Mouse (Mus musculus): ENCODE data around the gene Qdpr.
A peak's percentile ranks its signal among the peaks of the same experiment; 100 is the strongest.
"Not testable (repeated sequence)": the region's sequence is repeated elsewhere in the genome, so short reads cannot be mapped to it uniquely, and the experiment has no call there.

Gene Qdpr

GRCm38 (mm10) chr5:45453451-45453850, 3.4 kb upstream of the Qdpr start, which contains the start of gene Clrn2:
Gene Clrn2 (plus strand): TSS chr5:45453751.
- no peak for DNase-seq (ENCODE audit: inconsistent ontology term)

GRCm38 (mm10) chr5:45449206-45449605, 830 bp downstream of the Qdpr start:
- DNase-seq (ENCODE audit: inconsistent ontology term): no peak

GRCm38 (mm10) chr5:45448676-45449075, 1.4 kb downstream of the Qdpr start:
- no peak for DNase-seq (ENCODE audit: inconsistent ontology term)

GRCm38 (mm10) chr5:45444130-45444832, 5.8 kb downstream of the Qdpr start:
- DNase-seq (ENCODE audit: inconsistent ontology term): no peak

- DNase-seq (ENCODE audit: inconsistent ontology term): no peak
These were observed 8.3 kb downstream of the Qdpr start for GRCm38 (mm10) chr5:45441745-45442144.

GRCm38 (mm10) chr5:45441124-45441523, 8.9 kb downstream of the Qdpr start:
- no peak for DNase-seq (ENCODE audit: inconsistent ontology term)

GRCm38 (mm10) chr5:45438301-45438700, 11.7 kb downstream of the Qdpr start:
- no peak for DNase-seq (ENCODE audit: inconsistent ontology term)

- DNase-seq (ENCODE audit: inconsistent ontology term): no peak
These were observed 12.2 kb downstream of the Qdpr start for GRCm38 (mm10) chr5:45437826-45438225.

- no peak for DNase-seq (ENCODE audit: inconsistent ontology term)
These were observed 13.8 kb downstream of the Qdpr start for GRCm38 (mm10) chr5:45435967-45436950.

GRCm38 (mm10) chr5:45427891-45428290, 22.1 kb downstream of the Qdpr start:
- DNase-seq (ENCODE audit: inconsistent ontology term): no peak

GRCm38 (mm10) chr5:45426416-45427034, 23.5 kb downstream of the Qdpr start:
- DNase-seq (ENCODE audit: inconsistent ontology term): no peak

- DNase-seq (ENCODE audit: inconsistent ontology term): not testable (repeated sequence)
These were observed 24.3 kb downstream of the Qdpr start for GRCm38 (mm10) chr5:45425771-45426170.

GRCm38 (mm10) chr5:45424021-45424886, 25.8 kb downstream of the Qdpr start:
- peak; percentile 22 for DNase-seq (ENCODE audit: inconsistent ontology term)

- DNase-seq (ENCODE audit: inconsistent ontology term): no peak
These were observed 27.9 kb downstream of the Qdpr start for GRCm38 (mm10) chr5:45421881-45422844.

- no peak for DNase-seq (ENCODE audit: inconsistent ontology term)
These were observed 30.0 kb downstream of the Qdpr start for GRCm38 (mm10) chr5:45419841-45420638.

- DNase-seq (ENCODE audit: inconsistent ontology term): no peak
These were observed 32.1 kb downstream of the Qdpr start for GRCm38 (mm10) chr5:45417859-45418443.

- DNase-seq (ENCODE audit: inconsistent ontology term): no peak
These were observed 33.6 kb downstream of the Qdpr start for GRCm38 (mm10) chr5:45416478-45416877.

GRCm38 (mm10) chr5:45406129-45406528, 43.9 kb downstream of the Qdpr start:
- DNase-seq (ENCODE audit: inconsistent ontology term): no peak

GRCm38 (mm10) chr5:45402632-45403031, 47.4 kb downstream of the Qdpr start:
- DNase-seq (ENCODE audit: inconsistent ontology term): peak; percentile 34
